Mouse (Mus musculus): ENCODE results near the gene 9330161L09Rik.
"Not testable (repeated sequence)": the region's sequence is repeated elsewhere in the genome, so short reads cannot be mapped to it uniquely, and the experiment has no call there.

9330161L09Rik gene

DNA sequence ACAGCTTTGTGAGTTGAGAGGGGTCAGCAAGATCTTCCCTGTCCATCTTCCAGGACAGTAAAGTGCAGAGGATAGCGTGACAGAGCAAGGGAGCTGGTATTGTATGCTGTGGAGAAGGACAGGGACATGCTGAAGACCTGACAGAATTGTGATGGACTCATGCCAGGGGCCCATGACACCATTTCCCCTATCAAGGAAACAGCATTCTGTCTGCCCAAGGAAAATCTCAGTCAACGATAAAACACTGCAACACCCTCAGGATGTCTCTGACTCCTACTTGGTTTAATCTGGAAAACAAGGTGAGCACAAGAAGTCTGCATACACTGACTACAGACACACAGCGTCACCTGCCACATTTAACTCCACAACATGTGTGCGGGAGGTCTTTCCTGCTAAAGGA lies at the start of gene 9330161L09Rik:
Gene 9330161L09Rik, minus strand, starts transcription at position 101 of the 400 bp plus-strand sequence.
- no peak for DNase-seq

DNA sequence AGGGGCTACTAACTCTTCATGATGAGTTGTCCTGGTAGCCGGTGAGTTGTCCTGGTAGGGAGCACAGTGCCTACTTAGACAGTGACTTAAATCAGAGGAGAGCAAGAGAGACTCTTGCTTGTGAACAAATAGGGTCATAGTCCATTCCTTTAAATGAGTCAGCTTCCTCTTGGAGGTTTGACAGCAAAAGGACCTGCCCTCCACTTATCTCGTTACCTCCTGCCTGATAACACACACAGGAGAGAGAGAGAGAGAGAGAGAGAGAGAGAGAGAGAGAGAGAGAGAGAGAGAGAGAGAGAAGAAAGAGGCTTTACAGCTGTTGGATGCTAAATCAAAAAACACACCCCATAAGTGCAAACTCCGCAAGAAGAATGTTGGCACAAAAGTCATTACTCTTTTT lies 49.5 kb upstream of the 9330161L09Rik start, which contains the start of gene Ifi27l2b:
Gene Ifi27l2b, minus strand, starts transcription at position 84 of the 400 bp plus-strand sequence.
- DNase-seq = no peak

- not testable (repeated sequence) for DNase-seq
Observed at GRCm38 (mm10) chr12:103456727-103457126, 49.1 kb upstream of the 9330161L09Rik start.

DNA sequence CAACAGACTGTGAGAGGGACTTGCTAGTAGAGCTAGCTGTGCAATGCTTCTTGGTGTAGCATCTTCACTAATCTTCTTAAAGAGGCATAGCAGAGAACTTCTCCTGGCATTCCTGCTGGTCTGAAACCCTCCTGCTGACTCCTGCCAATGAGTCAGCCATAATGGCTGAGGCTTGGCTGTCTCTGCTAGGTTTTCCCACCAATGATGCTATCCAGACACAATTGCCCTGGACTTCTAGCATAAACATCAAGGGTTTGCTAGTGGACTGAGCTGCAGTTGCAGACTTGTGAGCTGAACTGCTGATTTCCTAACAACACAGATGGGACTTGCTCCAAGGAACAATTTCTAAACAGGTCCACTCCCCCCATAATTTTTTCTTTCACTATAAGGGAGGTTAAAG lies 45.7 kb upstream of the 9330161L09Rik start:
- DNase-seq = no peak

DNA sequence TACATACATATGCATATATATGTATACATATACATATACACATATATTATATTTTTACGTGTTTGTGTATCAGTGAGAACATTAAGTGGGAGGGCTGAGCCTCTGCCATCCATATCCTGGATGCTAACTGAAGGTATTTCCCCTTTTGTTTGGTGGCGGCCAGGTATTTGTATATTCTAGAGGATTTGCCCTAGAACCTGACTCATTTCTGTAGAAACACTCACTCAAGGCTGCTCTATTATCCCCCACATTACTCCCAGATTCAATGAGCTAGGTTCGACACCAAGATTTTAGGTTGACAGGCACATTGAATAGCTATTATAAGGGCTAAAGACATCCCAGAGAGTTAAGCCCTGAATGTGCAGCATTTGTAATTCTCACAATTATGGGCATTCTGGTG lies 37.4 kb upstream of the 9330161L09Rik start:
- no peak for DNase-seq

DNA sequence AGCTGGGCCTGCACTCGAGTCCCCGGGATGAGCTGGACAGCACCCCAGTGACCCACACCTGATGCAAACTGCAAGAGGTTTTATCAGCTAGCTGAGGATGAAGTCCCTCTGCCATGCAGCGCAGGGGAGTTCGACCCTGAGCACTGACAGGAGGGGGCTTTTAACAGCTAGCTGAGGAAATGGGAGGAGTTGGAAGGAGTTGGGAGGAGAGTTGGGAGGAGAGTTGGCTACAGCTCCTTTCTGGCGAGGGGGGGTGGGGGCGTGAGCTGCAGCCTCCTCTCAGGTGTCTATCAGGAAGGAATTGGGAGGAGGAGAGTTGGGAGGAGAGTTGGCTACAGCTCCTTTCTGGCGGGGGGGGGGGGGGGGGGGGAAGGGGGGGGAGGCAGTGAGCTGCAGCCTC lies 36.6 kb upstream of the 9330161L09Rik start:
- not testable (repeated sequence) for DNase-seq

DNA sequence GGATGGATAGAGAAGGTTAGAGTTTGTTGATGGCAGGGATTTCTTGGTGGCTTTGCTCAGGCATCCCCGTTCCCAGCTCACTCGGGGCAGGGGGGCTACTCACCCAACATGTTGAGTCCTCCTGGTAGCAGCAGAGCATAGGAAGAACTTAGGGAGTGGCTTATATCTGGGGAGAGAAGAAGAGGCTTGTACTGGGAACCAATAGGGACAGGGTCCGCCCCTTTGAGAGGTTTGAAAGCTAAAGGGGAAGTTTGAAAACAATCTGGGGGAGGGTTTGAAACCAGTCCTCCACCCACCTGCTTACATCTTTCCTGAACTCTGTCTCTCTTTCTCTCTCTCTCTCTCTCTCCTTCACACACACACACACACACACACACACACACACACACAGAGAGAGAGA lies 35.9 kb upstream of the 9330161L09Rik start, which contains the start of gene Ifi27l2a:
Gene Ifi27l2a, minus strand, starts transcription at position 157 of the 400 bp plus-strand sequence.
- DNase-seq = no peak

DNA sequence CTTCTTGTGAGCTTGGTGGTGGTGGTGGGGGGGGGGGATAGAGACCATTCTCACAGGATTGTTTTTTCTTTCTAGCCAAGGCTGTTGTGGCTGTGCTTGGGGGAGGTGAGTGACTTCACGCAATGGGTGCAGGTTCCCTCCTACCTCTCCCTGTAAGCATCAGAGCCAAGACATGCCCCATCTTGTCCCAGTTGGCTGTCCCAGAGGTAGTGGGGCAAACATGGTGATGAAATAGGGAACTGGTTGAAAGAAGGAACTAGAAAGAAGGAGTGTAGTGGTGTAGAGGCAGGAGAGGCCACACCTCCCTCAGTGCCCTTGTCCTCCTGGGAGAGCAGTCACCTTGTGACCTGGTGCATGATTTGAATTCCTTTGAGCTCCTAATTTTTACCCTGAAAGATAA lies 30.0 kb upstream of the 9330161L09Rik start:
- no peak for DNase-seq

GRCm38 (mm10) chr12:103434861-103435260 lies 27.2 kb upstream of the 9330161L09Rik start:
- no peak for DNase-seq

GRCm38 (mm10) chr12:103433986-103434731 lies 26.5 kb upstream of the 9330161L09Rik start, which contains the start of gene Ifi27:
Ifi27 (plus strand) TSS chr12:103434211.
- DNase-seq = no peak

DNA sequence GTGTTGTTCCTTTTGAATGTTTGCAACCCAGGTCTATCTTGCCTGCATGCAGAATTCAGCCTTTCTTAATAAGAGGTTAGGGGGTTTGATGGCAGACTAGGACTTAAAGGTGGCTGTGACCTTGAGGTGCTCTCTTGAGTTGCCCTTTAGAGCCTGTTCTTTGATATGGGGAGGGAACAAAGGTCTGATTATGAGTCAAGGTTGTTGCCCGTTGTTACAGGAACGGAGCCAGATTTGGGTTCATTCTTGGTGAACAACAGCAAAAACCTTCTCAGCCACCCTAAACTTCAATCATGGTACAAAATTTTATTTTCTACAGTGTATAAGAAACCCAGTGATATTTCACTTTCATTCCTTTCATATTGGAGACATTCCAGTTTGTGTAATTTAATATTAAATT lies 25.8 kb upstream of the 9330161L09Rik start:
- no peak for DNase-seq

DNA sequence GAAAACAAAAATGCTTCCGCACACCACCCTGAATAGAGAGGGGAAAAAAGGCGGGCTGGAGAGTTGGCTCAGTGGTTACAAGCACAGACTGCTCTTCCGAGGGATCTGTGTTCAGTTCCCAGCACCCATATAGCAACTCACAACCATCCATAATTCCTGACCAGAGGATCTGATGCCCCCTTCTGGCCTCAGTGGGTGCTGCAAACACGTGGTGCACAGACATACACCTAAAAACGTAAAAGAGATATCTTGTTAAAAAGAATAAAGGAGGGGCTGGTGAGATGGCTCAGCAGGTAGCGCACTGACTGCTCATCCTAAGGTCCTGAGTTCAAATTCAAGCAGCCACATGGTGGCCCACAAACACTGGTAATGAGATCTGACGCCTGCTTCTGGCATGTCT lies 19.1 kb upstream of the 9330161L09Rik start:
- no peak for DNase-seq

DNA sequence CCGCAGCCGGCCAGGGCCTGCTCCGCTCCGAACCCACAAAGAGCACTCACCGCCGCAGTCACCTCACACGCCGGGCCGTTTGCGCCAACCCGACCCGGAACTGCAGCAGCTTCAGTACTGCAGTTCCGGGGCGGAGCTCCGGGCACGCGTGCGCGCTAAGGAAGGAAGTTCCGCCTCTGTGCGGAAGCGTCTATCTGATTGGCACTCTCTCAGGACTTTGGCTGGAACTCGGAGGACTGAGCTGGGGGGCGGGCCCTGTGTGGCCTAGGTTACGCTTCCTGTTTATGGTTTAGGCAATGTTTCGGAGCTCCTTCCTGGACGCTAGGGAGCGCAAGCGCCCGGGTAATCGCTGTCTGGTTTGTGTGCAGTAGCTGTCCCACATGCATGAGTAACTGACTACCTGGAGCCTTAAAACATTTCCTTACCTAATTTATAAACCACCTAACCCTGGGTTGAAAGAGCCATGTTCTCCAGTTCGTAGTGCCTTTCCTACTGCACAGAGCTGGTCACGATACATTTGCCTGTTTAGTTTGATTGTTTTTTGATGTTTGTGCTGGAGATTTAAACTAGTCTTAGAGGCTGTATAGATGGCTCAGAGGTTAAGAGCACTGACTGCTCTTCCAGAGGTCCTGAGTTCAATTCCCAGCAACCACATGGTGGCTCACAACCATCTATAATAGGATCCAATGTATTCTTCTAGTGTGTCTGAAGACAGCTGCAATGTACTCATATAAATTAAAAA lies 18.3 kb upstream of the 9330161L09Rik start, which contains the start of gene Ddx24:
Gene Ddx24, minus strand, starts transcription at position 102 of the 742 bp plus-strand sequence.
- DNase-seq = peak; percentile 97 to 98

DNA sequence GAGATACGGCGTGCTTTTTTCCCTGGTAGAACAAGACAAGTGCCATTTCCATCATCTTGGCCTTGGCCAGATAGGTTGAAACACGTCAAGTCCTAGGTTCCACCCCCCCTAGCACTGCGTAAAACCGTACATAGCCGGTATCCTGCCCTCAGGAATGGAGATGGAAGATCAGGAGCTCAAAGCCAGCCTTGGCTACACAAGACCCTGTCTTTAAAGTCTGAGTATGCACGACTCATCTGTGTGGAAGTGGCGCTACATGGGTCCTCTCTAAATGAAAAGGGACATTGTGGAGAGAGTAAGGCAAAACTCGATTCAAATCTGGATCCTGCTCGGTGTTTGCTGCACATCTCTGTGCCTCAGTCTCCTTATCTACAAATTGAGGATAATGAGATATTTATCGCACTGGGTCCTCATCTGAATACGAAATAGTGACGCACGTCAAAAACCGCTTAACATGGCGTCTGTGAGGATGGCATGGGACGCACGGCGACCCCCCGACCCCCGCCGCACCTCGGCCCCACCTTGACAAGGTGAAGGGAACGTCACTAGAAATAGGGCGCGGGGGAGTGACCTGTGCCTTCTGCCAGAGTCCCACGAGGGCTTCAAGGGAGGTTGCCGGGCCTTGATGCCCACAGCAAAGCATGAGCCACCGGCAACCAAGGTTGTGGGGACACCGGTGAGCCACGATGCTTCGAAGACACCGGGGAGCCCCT lies 17.6 kb upstream of the 9330161L09Rik start:
- DNase-seq = no peak

DNA sequence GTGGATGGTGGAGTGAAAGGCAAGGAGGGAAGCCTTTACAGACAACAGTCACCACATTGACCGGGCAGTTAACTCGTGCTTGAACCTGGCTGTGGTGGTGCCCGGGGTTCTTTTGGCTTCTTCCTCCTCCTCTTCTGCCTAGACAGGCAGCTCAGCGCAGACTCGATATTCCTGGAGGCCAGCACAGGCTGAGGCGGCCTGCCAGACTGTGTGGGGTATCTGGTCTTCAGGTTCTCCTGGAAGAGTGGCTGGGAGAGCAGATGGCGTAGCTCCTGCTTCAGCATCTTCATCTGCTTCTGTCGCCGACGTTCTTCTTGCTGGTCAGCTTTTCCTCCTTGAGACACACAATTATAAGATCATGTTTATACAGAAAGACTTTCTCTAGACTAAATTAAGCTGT lies 524 bp upstream of the 9330161L09Rik start:
- peak; percentile 42 to 59 for DNase-seq

DNA sequence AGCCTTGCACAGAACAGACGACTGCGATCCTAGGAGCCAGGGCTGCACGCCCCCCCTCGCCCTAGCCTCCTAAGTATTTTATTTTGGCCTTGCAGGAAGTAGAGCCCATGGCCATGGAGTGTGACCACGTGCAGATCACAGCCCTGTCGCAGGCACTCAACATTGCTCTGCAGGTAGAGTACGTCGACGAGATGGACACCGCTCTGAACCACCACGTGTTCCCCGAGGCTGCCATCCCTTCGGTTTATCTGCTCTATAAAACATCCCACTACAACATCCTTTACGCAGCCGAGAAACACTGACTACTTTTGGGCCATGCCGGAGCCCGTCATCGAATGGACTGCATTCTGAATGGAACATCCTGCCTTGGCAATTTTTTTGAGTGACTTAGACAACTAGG lies 3.5 kb downstream of the 9330161L09Rik start:
- DNase-seq = no peak

DNA sequence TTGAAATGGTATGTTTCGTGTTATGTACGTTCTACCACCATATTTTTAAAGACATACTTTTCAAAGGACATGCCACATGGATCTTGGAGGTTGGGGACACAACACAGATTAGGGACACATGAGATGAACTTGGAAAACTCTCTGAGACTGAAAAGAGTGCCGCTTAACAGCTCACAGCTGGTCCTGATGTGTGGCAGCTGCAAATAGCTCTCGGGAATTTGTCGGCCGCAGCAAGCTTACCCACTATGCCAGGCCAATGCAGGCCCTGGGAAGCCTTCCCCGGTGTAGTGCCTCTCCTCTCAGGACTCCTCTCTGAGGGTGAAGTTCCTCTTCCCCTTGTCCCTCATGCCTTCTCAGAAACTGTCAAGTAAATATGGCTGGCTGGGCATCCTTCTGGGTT lies 10.9 kb downstream of the 9330161L09Rik start:
- DNase-seq = no peak

DNA sequence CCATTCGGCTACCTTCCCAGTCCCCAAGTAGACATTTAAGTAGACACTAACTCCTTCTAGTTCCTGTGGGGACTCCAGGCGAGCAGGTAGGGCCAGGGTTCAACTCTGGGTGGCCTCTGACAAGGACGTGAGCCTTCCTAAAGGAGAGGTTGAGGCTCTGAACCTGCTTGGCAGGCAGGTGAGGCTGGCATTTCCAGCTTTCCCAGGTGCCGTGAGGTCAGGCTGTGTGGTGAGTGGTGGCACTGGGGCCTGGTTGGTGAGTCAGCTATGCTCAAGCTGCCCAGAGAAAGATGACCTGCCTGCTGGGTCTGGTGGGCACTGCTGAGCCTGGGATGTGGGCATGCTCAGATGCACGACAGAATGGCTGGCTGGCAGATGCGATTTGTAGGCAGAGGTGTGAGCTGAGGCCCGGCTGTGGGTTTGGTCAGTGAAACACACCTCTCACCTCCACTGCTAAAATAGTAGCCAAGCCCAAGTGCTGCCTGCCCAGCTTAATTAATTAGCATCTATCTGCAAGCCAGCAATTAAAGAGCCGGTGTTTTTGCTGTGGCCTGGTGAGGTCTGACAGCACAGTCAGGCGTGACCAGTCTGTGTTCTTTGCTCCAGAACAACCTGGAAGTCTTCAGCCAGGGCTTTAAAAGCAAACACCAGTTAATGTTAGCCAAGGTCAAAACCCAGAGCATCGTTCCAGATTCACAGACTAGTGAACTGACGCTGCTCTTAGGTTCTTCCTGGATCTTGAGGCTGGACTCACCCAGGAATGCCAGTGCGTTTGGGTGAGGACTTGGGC lies 11.9 kb downstream of the 9330161L09Rik start:
- DNase-seq = no peak

GRCm38 (mm10) chr12:103393528-103393927 lies 14.1 kb downstream of the 9330161L09Rik start:
- no peak for DNase-seq

DNA sequence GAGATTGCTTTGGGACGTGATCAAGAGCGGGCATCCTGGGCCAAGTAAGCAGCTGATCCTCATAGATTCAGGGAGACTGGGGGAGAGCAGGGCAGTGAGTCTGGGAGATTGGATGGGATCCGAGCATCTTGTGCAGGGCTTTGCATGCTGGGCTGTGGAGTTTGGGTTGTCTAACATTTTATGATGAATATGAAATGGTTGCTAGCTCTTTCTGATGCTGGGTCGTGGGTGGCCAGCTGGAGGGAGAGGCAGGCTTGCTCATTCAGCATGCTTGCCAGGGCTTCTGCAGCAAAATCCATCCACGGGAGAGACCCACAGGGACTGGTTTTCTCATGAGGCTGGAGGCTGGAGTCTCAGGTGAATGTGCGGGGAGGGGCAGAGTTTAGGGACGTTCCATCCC lies 16.5 kb downstream of the 9330161L09Rik start:
- no peak for DNase-seq

DNA sequence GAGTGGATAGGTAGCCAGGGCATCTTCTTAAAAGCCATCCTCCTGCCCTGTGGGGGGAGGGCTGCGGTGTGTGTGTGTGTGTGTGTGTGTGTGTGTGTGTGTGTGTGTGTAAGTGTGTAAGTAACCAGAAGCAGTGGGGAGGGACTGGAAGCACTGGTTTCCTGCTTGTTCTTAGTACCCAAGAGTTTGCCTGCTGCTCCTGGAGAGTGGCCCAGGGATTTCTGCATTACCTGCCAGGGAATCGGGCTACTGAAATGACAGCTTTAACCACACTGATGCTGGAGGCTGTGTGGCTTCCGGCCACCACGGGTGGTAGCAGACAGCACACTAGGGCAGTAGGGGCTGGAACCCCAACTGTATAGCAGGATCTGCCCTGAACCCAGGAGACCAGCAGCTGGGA lies 17.6 kb downstream of the 9330161L09Rik start:
- DNase-seq = no peak

DNA sequence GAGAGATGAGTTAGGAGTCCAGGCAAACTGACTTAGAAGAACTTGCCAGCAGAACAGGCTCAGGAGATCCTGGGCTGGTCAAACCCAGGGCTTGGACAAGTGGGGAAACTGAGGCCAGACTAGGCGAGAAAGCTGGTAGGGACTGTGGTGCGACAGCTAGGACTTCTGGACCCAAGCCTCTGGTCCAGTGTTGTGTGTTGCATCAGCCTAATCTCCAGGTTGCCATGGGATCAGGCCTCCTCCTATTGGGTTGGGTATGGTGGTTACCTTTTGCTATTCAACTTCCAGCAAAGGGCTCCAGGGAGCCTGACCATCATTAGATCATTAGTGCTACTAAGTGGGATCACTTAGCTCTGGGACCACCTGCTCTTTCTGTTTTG lies 18.3 kb downstream of the 9330161L09Rik start:
- DNase-seq = no peak
